Mouse (Mus musculus): Measurements from ENCODE around the gene Neurl3. TPM values are rescaled to one million over a fixed set of nuclear protein-coding genes. Genes with fewer than 3 reads are reported as not detected.

Gene Neurl3
- polyA plus RNA-seq, 1 experiment from 2014 or later, result 0.77 TPM

DNA sequence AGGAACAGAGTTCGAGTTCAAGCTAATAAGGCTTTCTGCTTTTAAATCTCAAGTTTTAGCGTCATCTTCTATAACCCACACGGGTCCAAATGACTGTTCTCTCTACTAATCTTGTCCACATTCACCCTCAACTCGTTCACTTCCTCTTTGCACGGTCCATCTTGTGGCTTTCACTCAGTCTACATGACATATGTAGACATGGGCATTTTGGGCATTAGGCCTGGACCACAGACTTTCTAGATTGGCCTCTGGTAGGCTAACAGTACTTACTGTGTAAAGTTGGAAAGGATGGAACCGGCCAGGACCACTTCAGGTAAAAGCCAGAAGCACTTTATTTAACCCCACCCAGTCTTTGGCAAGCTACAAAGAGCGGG is 32.6 kb upstream of the Neurl3 start:
- no peak overlapping the region for H3K4me2 ChIP-seq (replicated peaks)
- no peak overlapping the region for H3K4me3 ChIP-seq
- H3K9ac ChIP-seq, result no peak overlapping the region
- WGBS, result 66% methylated on average over 7 of the region's 7 CpGs
- no peaks in the 10 kb centered on the region for H3K9me3 ChIP-seq (replicated peaks)
- H3K27me3 ChIP-seq, result peaks cover 34% of the 10 kb centered on the region
- ATAC-seq (ENCODE audit: low FRiP score), result peak; percentile 11
- peaks cover 27% of the 10 kb centered on the region for H3K4me1 ChIP-seq
- H3K27ac ChIP-seq, result no peak overlapping the region
- no peaks in the 10 kb centered on the region for H3K36me3 ChIP-seq

GRCm38 (mm10) chr1:36306120-36306519 is 31.6 kb upstream of the Neurl3 start:
- H3K27ac ChIP-seq, result no peak overlapping the region
- H3K4me1 ChIP-seq, result peaks cover 27% of the 10 kb centered on the region
- H3K4me3 ChIP-seq, result no peak overlapping the region
- no peak overlapping the region for H3K9ac ChIP-seq
- 83% methylated on average over 6 of the region's 6 CpGs for WGBS
- H3K9me3 ChIP-seq (replicated peaks), result no peaks in the 10 kb centered on the region
- peaks cover 42% of the 10 kb centered on the region for H3K27me3 ChIP-seq
- H3K36me3 ChIP-seq, result no peaks in the 10 kb centered on the region
- ATAC-seq (ENCODE audit: low FRiP score), result no peak
- no peak overlapping the region for H3K4me2 ChIP-seq (replicated peaks)

- Histone ChIP-seq H3K4me1 (peaks cover 24% of the 10 kb centered on the region), H3K4me3 (no peak overlapping the region), H3K4me2 (replicated peaks) (no peak overlapping the region), H3K36me3 (no peaks in the 10 kb centered on the region), H3K27ac (no peak overlapping the region), H3K9me3 (replicated peaks) (no peaks in the 10 kb centered on the region), H3K9ac (no peak overlapping the region), H3K27me3 (peaks cover 51% of the 10 kb centered on the region)
- no peak for ATAC-seq (ENCODE audit: low FRiP score)
- 62% methylated on average over 7 of the region's 7 CpGs for WGBS
Observed at GRCm38 (mm10) chr1:36304764-36305163, 30.3 kb upstream of the Neurl3 start.

GRCm38 (mm10) chr1:36303381-36304320 is 29.2 kb upstream of the Neurl3 start:
- Histone ChIP-seq H3K36me3 (no peaks in the 10 kb centered on the region), H3K27me3 (peaks cover 43% of the 10 kb centered on the region), H3K4me2 (replicated peaks) (peak overlapping the region; percentile 65), H3K4me1 (peaks cover 13% of the 10 kb centered on the region), H3K27ac (no peak overlapping the region), H3K9me3 (replicated peaks) (no peaks in the 10 kb centered on the region), H3K9ac (peak overlapping the region; percentile 23), H3K4me3 (peak overlapping the region; percentile 35)
- WGBS, result 10% methylated on average over 30 of the region's 30 CpGs
- 0 out of 2 replicates have a peak, but pooled peaks have one; percentile 9 for ATAC-seq (ENCODE audit: low FRiP score)

- H3K4me2 ChIP-seq (replicated peaks), result peak overlapping the region; percentile 65
- H3K36me3 ChIP-seq, result no peaks in the 10 kb centered on the region
- no peak for ATAC-seq (ENCODE audit: low FRiP score)
- H3K4me3 ChIP-seq, result peak overlapping the region; percentile 35
- H3K9ac ChIP-seq, result peak overlapping the region; percentile 23
- H3K9me3 ChIP-seq (replicated peaks), result no peaks in the 10 kb centered on the region
- no peak overlapping the region for H3K27ac ChIP-seq
- 19% methylated on average over 9 of the region's 9 CpGs for WGBS
- H3K4me1 ChIP-seq, result peaks cover 6% of the 10 kb centered on the region
- H3K27me3 ChIP-seq, result peaks cover 38% of the 10 kb centered on the region
Observed at GRCm38 (mm10) chr1:36302957-36303356, 28.5 kb upstream of the Neurl3 start.

- Histone ChIP-seq H3K9ac (no peak overlapping the region), H3K4me3 (no peak overlapping the region), H3K4me1 (peaks cover 5% of the 10 kb centered on the region; the same call in 1 of the 2 replicates), H3K27ac (no peak overlapping the region), H3K4me2 (replicated peaks) (no peak overlapping the region), H3K36me3 (no peaks in the 10 kb centered on the region), H3K27me3 (peaks cover 38% of the 10 kb centered on the region), H3K9me3 (replicated peaks) (no peaks in the 10 kb centered on the region)
- ATAC-seq (ENCODE audit: low FRiP score), result no peak
- WGBS, result 74% methylated on average over 8 of the region's 8 CpGs
Observed at GRCm38 (mm10) chr1:36302273-36302672, 27.8 kb upstream of the Neurl3 start.

- no peak for ATAC-seq (ENCODE audit: low FRiP score)
- H3K4me1 ChIP-seq, result peaks cover 5% of the 10 kb centered on the region; the same call in 1 of the 2 replicates
- H3K4me2 ChIP-seq (replicated peaks), result no peak overlapping the region
- H3K4me3 ChIP-seq, result no peak overlapping the region
- H3K9ac ChIP-seq, result no peak overlapping the region
- 84% methylated on average over 6 of the region's 6 CpGs for WGBS
- H3K36me3 ChIP-seq, result no peaks in the 10 kb centered on the region
- no peak overlapping the region for H3K27ac ChIP-seq
- peaks cover 42% of the 10 kb centered on the region for H3K27me3 ChIP-seq
- H3K9me3 ChIP-seq (replicated peaks), result no peaks in the 10 kb centered on the region
Observed at GRCm38 (mm10) chr1:36300486-36300885, 26.0 kb upstream of the Neurl3 start.

DNA sequence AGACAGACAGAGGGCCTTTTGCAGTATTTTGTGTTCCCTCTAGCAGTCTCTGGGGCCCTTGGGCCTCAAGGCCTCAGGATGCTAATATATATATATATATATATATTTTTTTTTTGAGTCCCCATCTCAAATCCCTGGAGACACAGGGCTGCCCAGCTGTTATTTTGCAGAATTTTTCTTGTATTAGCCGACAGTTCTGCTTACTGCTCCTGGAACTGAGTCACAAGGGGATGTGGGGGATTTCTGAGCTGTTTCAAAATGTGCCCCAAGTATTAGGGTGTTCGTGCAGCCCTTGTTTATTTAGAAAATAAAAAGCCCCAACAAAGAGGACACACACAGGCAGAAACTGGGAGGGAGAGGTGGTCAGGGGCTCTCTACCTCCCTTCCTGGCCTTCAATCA is 25.2 kb upstream of the Neurl3 start:
- Histone ChIP-seq H3K36me3 (no peaks in the 10 kb centered on the region), H3K9me3 (replicated peaks) (no peaks in the 10 kb centered on the region), H3K4me1 (peaks cover 5% of the 10 kb centered on the region; the same call in 1 of the 2 replicates), H3K27ac (no peak overlapping the region), H3K27me3 (peaks cover 41% of the 10 kb centered on the region), H3K4me3 (no peak overlapping the region), H3K9ac (no peak overlapping the region), H3K4me2 (replicated peaks) (no peak overlapping the region)
- no peak for ATAC-seq (ENCODE audit: low FRiP score)
- WGBS, result 56% methylated on average over 2 of the region's 2 CpGs

- Histone ChIP-seq H3K27ac (no peak overlapping the region), H3K4me2 (replicated peaks) (no peak overlapping the region), H3K4me3 (no peak overlapping the region), H3K36me3 (no peaks in the 10 kb centered on the region), H3K9me3 (replicated peaks) (no peaks in the 10 kb centered on the region), H3K9ac (no peak overlapping the region), H3K4me1 (peaks cover 5% of the 10 kb centered on the region; the same call in 1 of the 2 replicates), H3K27me3 (peaks cover 36% of the 10 kb centered on the region)
- ATAC-seq (ENCODE audit: low FRiP score), result no peak
- 28% methylated on average over 13 of the region's 13 CpGs for WGBS
Observed at GRCm38 (mm10) chr1:36299126-36299525, 24.6 kb upstream of the Neurl3 start.

- Histone ChIP-seq H3K4me2 (replicated peaks) (no peak overlapping the region), H3K9me3 (replicated peaks) (no peaks in the 10 kb centered on the region), H3K4me1 (peaks cover 3% of the 10 kb centered on the region; the same call in 1 of the 2 replicates), H3K9ac (no peak overlapping the region), H3K36me3 (no peaks in the 10 kb centered on the region), H3K4me3 (no peak overlapping the region), H3K27ac (no peak overlapping the region), H3K27me3 (peaks cover 32% of the 10 kb centered on the region)
- WGBS, result 83% methylated on average over 4 of the region's 4 CpGs
- ATAC-seq (ENCODE audit: low FRiP score), result no peak
Observed at GRCm38 (mm10) chr1:36298107-36298506, 23.6 kb upstream of the Neurl3 start.

- ATAC-seq (ENCODE audit: low FRiP score), result no peak
- Histone ChIP-seq H3K4me2 (replicated peaks) (no peak overlapping the region), H3K9me3 (replicated peaks) (no peaks in the 10 kb centered on the region), H3K27me3 (peaks cover 22% of the 10 kb centered on the region), H3K9ac (no peak overlapping the region), H3K4me3 (no peak overlapping the region), H3K4me1 (no peaks in the 10 kb centered on the region), H3K27ac (no peak overlapping the region), H3K36me3 (no peaks in the 10 kb centered on the region)
- WGBS, result 73% methylated on average over 9 of the region's 9 CpGs
Observed at GRCm38 (mm10) chr1:36296466-36297149, 22.1 kb upstream of the Neurl3 start.

GRCm38 (mm10) chr1:36294402-36294801 is 19.9 kb upstream of the Neurl3 start:
- Histone ChIP-seq H3K27ac (no peak overlapping the region), H3K4me2 (replicated peaks) (no peak overlapping the region), H3K9ac (no peak overlapping the region), H3K4me1 (no peaks in the 10 kb centered on the region), H3K9me3 (replicated peaks) (no peaks in the 10 kb centered on the region), H3K36me3 (no peaks in the 10 kb centered on the region), H3K27me3 (peaks cover 7% of the 10 kb centered on the region; the same call in 1 of the 2 replicates), H3K4me3 (no peak overlapping the region)
- no peak for ATAC-seq (ENCODE audit: low FRiP score)
- WGBS, result 87% methylated on average over 3 of the region's 3 CpGs
